Mouse (Mus musculus) erythroid progenitor cell, adult 5-6 weeks (primary cell): ENCODE measurements around the gene Card11. TPM values are rescaled to one million over a fixed set of nuclear protein-coding genes. Genes with fewer than 3 reads are reported as not detected.

Source experiments
- total RNA-seq, 2 experiments: library from RNA; stranded (forward) in 1 of 2; stranded (reverse) in 1 of 2; fragments of 150-400 nt in 1 of 2; fragments of 186-747, 209-891 nt in 1 of 2; gene quantifications; 2 replicates each; pipeline versions ENCODE4 v1.2.3 to v1.2.4; 2015 to 2017; ENCODE audit warnings: low replicate concordance in 2 of 2

The Card11 gene
- total RNA-seq, 2 experiments from 2014 or later: 1.7 to 2.3 TPM

Other genes starting within 250 kb of the Card11 start
- gene Gna12, start 170.2 kb downstream of the Card11 start, total RNA-seq (2015; ENCODE audit: low replicate concordance): 10.9 and 19.8 TPM in 2 replicates
- 11.9 and 12.6 TPM in 2 replicates for gene Gna12, start 170.2 kb downstream of the Card11 start, total RNA-seq (2017; ENCODE audit: low replicate concordance)
- gene Sdk1, start 240.9 kb upstream of the Card11 start, total RNA-seq (2015; ENCODE audit: low replicate concordance): not detected in 2 replicates
- not detected in 2 replicates for gene Sdk1, start 240.9 kb upstream of the Card11 start, total RNA-seq (2017; ENCODE audit: low replicate concordance)